Mouse (Mus musculus): ENCODE measurements at regions not wholly inside any gene's neighbourhood (a gene's known extent, or its start where the extent isn't known, plus 50 kb on each side); places are given as distances from the start of the nearest gene placed in this dataset.
A peak's percentile ranks its signal among the peaks of the same experiment; 100 is the strongest.

DNA sequence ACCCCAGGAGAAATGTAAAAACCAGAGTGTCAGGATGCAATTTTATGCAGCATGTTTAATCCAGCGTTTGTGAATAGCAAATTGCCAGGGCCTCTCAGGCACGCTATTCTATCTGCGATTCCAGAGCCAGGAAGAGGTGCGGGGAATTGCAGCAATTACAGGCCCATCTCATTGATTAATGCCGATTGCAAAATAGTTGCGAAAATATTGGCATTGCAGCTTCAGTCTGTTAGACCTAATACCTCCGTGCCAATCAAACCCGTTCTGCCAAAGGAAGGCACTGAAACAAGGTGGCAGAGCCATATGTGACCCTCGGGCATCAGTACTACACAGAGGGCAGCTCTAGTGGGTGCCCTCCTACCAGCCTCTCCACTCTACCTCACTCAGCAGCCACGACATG lies 212.2 kb upstream of the A230072I06Rik start:
- no peak for DNase-seq (ENCODE audit: low spot score)

DNA sequence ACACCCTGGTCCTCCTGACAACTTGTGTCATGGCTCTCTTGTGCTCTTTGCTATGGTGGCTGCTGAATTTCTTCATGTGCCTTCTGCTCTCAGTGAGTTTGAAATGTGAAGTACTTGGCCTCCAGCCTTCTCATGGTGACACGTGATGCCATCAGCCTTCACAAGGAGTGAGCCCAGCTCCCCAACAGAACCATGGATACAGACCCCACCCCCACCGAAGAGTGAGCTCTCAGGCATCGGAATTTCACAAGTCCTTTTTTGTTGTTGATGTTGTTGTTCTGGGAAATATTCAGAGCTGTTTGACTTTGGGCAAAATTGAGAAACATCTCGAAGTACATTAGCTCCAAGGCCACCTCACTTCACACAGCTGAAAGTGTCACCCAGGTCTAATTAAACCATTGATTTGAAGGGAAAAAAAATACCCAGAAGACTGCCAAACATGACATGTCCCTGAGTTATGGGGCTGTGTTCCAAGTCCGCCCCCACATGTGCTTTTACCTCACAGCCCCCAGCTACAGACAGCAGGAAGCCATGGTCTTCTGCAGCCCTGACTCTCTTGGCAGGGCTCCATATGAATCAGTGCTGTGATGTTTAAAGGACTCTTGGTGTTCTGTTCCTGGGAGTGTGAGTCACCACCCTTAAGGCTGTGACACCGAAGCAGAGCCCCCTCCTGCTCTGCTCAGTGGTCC lies 205.2 kb upstream of the A230072I06Rik start:
- no peak for DNase-seq (ENCODE audit: low spot score)

DNA sequence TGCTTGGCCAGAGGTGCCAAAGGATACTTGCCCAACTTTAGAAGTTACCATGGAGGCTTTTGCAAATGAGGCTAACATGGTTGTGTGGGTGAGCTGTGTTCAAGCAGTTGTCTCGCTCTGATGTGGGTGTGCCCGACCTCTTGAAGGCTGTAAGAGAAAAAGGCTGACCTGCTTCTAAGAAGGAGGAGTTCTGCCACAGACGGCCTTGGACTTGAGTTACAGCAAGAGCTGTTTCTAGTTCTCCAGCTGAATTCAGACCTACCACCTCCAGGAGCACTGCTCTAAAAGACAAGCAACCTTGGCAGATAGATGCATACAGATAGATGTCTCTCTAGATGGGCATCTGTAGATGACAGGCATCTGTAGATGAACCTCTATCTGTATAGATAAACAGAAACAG lies 202.7 kb upstream of the A230072I06Rik start:
- no peak for DNase-seq (ENCODE audit: low spot score)

DNA sequence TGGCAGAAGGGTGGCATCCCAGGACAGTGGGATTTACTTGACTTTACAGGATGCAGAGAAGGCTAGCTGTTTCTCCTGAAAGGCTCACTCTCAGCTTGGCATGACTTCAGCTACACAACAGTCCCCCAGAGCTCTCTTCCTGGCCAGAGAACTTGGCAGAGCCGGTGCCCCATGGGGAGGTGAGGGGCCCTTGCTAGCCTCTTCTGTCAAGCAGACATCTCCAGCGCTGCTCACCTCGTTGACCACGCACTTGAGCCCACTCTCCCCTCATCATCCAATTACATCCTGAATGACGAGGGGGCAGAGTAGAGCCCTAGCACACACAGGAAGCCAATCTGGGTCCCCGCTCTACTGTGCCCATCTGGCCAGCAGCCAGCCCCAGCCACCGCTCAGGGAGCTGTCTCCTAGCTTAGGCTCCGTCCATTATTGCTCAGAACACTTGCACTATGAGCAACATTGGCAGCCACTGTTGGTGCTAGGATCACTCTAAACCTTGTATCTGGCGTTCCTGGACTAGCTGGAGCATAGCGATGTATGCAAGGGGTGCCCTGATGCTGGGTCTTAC lies 201.7 kb upstream of the A230072I06Rik start:
- DNase-seq (ENCODE audit: low spot score): no peak

DNA sequence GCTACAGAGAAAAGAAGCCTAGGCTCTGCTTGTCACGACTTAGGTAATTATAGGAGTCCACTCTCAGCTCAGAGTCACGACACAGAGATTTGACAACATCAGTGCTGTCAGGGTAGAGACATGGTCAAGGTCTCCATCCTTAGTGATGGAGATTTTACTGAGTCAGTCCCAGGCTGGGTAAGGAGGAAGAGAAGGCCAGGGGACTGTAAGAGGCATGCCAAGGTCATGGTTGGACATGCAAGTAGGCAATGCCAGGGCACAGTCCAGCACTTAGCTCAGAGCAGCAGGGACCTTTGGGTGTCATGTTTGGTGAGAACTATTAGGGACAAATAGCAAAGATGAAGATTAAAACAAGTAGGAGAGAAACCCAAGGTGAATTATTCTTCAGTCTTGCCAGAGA lies 200.7 kb upstream of the A230072I06Rik start:
- no peak for DNase-seq (ENCODE audit: low spot score)

DNA sequence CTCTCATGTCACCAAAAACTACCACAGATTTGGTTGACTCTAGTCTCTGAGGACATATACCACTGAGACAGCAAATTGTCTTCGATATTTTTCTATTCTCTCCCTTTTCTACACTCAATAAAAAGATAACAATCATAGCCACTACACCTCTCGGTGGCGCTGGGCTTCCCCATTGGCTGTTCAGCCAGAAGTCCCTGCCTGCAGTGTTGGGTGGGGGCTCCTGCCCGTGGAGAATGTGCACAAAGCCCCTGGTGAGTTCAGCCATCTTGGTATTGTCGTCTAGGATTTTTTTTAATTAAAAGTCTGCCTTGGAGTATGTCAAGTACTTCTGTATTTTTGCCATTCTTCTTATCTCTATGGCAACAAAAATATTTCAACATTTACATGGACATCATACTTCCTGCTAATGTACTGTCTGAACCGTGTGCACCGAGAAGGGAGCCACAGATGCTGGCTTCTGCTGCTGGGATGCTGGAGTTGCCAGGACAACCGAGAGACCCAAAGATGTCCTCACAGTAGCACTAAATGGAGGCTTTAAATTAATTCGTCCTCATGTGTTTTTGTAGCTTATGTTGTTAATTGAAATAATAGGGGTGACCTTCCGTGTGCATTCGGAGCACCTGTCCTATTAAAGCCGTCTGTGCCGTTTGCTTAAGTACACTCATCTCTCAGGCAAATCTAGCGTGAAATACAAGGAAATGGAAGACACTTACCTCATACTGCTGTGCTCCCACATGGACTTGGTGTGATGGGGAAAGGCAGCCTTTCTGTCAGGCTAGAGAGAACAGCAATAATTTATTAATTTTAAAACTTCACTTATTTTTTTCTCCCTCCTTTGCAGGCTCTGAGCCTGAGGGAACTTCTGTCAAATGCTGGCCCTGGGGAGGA lies 199.7 kb upstream of the A230072I06Rik start:
- no peak for DNase-seq (ENCODE audit: low spot score)

DNA sequence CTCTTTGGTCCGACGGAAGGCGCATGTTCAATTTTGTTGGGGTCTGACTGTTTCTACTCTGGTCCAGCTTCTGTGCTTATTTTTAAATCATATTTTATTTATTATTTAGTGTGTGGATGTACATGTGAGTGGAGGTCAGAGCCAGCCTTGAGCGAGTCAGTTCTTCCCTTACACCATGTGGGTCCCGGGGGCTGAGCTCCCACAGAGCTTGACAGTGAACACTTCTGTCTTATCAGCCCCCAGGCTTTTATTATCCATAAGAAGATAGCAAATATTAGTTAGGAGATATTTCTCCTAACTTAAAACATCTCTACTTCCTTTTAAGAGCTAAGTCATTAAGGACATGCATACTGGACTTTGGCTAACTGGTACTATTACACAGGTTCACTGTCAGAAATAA lies 197.1 kb upstream of the A230072I06Rik start:
- DNase-seq (ENCODE audit: low spot score): no peak

DNA sequence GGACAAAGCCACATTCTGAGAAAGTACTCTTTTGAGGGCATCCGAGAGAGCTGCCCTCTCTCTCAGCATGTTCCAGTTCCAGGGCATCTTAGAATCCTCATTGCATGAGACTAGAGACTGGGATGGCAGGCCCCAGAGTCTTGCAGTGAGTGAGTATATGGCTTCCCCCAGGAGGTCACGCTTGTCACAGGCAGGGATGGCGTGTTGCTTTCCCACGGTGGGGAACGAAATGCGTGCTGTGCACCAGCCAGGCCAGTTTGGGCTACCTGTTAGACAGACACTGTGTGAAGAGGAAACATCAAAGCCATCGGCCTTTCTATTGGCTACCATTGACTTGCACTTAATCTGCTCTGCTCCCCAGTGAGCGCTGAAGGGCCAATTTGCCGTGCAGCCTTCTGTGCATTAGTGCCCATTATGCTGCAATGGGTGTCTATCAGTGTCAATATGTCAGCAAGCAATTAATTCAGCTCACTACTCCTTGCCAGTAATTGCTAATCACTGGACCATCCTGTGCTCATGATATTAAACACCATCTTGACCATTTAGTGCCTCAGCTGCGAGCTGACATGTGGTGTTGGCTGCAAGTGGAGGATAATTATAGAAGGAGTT lies 191.3 kb upstream of the A230072I06Rik start:
- no peak for DNase-seq (ENCODE audit: low spot score)

DNA sequence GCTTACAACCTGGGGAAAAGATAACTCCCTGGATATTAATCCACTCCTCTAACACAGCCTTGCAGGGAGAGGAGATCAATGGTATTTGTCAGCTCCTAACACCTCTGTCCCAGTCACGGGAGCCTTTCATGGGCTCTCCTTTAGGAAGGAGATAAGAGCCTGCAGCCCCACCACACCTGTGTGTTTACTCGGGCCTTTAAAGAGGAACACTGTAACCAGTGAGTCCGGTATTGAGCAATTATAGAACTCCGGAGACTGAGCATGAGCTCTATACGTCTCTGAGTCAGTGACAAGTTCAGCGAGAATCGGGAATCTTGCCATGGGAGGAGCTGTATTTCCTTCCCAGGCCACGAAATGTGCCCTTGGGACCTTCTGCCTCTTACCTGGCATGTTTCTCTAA lies 178.5 kb upstream of the A230072I06Rik start:
- DNase-seq (ENCODE audit: low spot score): no peak

DNA sequence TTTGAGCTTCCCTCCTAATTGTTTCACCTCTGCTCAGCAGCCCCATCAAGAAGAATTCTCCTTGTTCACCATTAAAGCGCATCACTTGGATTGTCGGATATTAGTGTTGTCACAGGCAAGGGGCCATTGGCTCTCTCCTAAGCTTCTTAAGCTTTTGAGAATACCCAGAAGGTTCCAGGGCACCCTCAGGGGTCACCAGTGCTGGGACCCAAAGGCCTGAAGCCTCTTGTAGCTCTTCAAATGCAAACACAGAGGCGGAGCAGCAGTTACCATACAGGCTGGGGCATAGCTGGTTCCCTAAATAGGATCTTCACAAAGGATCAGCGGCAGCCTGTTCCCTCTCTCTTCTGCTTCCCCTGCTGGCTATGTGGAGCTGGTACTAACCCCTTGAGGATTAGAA lies 175.3 kb upstream of the A230072I06Rik start:
- DNase-seq (ENCODE audit: low spot score): no peak

DNA sequence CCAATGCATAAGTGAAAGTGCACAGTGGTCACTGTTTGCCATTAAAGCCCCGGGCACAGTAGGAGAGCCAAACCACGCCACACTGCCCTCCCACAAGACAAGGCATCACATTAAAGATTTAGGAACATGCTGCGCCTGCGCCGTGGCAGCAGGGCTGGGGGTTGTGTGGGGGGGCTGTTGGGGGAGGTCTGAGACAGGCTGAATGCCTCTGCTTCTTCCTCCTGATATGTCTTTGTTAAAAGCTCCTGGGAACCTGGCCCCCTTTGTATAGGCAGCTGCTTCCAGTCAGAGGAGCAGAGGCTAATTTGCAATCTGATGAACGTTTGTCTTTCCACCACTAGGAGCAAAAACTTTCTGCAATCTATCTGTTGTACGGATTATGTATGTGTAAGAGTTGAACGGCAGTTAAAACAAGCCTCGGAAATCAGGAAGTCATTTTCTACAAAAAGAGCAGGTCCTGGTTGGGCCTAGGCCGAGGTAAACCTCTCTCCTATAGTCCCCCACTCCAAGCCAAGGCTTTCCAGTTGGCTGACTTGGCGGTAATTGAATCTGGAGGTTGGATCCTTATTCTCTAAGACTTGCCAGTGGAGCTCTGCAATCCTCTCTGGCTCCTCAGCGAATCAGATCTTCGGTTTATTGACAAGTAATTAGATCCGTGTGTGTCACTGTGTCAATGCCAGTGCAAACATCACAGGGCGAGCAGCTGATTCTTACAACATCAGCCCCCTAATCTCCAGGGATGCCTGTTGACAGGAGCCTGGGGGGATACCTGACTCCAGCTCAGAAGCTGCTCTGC lies 173.3 kb upstream of the A230072I06Rik start:
- DNase-seq (ENCODE audit: low spot score): peak; percentile 56

DNA sequence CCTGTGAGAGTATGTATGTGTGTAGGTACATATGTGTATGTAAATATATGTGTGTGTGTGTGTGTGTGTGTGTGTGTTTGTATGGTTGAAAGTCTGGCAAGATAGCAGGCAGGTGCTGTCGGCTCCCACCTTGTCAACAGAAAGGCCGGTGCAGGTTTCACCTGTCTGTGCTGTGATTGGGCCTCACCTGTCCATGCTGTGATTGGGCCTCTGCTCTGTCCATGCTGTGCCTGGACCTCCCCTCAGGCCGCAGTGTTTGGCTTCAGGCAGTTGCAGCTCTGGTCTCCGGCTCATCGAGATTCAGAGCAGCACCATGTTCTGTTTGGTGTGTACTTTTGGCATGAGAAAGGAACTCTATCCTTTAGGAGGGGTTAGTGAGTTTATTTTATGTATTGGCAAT lies 170.0 kb upstream of the A230072I06Rik start:
- no peak for DNase-seq (ENCODE audit: low spot score)

DNA sequence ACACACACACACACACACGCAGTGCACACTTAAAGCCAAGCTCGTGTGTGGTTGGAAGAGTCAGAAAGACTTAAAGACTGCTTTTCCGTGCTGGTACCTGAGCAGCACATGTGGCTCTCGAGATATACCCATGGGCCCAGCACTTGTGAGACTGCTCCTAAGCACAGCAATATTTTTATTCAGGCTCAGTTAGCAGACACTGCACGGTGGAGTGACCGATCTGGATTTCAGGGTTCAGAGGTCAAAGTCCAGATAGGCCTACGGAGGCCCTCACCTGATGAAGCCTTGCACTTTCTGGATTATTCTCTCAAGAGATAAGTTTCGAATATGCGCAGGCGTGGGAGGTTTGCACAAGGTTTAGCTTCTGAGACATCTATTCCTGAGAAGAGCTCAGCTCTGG lies 167.0 kb upstream of the A230072I06Rik start:
- DNase-seq (ENCODE audit: low spot score): no peak

DNA sequence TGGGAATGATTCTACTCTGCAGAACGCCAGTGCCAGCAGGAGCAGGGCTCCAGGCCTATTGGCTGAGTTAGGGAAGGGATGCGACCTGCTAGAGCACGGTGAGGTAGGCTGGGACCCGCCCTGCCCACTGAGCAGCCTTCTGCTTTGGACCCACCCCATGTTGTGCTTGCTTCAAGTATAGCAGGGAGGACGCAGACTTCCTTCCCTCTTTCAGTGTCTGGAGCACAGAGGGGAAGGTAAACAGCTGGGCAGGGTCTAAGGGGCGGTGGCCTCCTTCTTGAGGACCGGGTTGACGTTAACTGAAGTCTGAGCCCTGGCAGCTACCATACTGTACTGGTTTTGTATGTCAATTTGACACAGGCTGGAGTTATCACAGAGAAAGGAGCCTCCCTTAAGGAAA lies 165.6 kb upstream of the A230072I06Rik start:
- no peak for DNase-seq (ENCODE audit: low spot score)

DNA sequence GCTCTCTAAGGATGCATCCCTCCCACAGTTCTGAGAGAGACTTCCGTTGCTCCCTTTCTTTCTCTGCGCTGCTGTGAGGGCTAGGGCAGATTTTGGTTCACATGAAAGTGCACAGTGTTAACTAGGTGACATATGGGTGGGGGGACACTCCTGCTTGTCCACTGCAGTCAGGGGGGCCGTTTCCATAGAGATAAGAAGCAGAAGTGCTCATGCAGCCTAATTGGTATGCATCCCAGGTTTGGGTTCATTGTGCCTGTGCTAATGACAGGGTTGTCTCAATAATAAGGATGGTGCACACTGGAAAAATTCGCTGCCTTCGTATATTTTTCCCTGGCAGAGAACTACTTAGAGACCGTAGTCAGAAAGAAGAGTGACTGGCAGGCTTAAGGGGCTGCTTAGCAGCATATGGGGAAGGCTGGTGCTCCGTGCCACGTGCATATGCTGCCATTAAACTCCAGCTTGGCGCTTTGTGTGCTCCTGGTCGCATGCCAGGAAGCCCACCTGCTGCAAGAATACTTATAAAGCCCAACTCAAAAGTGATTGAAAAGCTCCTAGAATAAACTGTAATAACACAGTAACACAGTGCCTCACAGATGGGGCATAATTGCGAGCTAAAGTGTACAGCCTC lies 152.1 kb upstream of the A230072I06Rik start:
- DNase-seq (ENCODE audit: low spot score): no peak

DNA sequence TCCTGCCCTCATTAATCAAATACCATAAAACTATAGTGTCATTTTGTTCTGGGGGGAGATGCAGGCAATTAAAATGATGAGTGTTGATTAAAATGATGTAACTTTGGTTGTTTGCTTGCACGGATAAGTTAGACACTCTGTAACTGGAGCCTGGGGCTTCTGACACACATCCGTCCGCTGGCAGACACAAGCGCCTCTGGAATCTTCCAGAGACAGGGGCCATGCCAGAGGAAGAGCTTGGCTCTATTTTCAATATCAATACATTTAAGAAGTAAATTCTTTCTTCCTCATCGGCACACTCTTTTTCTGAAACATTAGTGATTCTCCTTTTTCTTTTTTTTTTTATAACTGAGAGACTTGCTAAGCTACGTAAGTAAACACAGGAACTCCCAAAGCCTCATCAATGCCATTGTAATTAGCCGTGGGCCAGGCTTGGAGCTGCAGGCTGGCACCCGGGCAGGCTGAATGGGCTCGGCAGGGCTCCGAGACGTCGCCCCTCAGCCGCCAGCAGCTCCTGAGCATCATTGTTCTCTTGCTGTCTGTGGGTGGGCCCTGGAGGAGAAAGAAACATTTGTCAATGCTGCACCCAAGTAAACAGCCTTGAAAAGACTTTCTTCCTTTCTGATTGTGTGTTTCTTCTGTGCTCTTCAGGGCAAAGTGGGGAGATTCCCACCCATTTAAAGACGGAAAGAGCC lies 151.4 kb upstream of the A230072I06Rik start:
- peak; percentile 8 for DNase-seq (ENCODE audit: low spot score)

DNA sequence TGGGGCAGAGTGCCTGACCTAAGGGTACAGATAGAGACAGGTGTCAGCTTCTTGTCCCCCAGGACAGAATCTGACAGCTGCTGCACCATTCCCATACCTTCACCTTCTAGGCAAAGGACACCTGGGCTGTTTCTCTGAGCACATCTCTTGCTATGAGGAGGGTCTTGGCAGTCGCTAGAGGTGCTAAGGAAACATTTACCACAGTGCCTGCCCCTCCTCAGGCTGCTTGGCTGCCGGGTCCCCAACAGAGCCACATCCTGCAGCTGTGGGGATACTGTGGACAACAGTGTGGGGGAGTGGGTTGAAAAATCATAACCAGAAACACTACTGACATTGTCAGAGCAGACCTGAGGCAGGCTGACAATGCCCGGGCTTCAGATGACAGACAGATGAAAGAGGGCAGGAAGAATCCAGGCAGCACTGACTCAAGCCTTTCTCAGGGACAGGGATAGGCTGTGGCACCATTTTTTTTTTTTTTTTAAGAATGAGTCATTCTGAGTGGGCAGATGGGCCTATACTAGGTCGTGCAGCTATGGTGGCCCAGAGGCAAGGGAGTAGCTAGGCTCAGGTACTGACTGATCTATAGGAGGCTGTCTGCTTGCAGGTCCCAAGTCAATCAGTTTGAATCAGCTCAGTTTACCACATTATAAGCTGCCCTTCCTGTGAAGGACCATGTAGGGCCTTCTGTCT lies 150.7 kb upstream of the A230072I06Rik start:
- no peak for DNase-seq (ENCODE audit: low spot score)

DNA sequence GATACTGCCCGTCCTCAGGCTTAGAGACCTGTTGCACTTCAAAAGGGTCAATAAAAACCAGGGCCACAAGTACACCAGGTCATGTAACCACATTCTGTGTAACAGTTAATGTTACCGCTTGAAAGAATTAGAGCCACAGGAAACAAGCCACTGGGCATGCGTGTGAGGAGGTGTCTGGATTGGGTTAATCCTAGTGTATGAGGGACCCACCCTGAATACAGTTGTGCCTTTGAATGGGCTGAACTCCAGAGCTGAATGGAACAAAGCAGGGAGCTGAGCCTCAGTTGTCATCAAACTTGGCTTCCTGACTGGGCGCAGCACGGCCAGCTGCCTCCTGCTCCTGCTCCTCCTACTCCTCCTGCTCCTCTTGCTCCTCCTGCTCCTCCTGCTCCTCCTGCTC lies 148.0 kb upstream of the A230072I06Rik start:
- DNase-seq (ENCODE audit: low spot score): no peak

DNA sequence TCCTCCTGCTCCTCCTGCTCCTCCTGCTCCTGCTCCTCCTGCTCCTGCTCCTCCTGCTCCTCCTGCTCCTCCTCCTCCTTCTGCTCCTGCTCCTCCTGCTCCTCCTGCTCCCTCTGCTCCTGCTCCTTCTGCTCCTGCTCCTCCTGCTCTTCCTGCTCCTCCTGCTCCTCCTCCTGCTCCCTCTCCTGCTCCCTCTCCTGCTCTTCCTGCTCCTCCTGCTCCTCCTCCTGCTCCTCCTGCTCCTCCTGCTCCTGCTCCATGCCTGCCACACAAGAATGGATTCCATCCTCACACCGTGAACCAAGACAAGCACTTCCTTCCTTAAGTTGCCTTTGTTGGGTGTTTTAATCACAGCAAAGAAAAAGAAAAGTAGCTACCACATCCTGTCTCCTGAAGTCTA lies 144.4 kb upstream of the A230072I06Rik start:
- no peak for DNase-seq (ENCODE audit: low spot score)
